Mouse (Mus musculus) forebrain, embryonic 13.5 days (tissue): Measurements from ENCODE around the gene Mrps27. TPM values are rescaled to one million over a fixed set of nuclear protein-coding genes. Genes with fewer than 3 reads are reported as not detected.

ENCODE experiments used
- ATAC-seq: fragments of 200-750 bp; cut with Nextera tagmentation; 2 replicates; pipeline ENCODE4 v1.8.0; 2017
- H3K27ac ChIP-seq: fragments of 300-500 bp; sonication (generic); 2 replicates; pipeline ENCODE4 v1.5.1; 2015; ENCODE audit warnings: inconsistent platforms, mild to moderate bottlenecking, moderate library complexity
- H3K27me3 ChIP-seq: fragments of 300-500 bp; sonication (generic); 2 replicates; pipeline ENCODE4 v1.6.1; 2015; ENCODE audit warnings: mild to moderate bottlenecking, inconsistent platforms
- H3K36me3 ChIP-seq: fragments of 300-500 bp; sonication (generic); 2 replicates; pipeline ENCODE4 v1.6.1; 2015; ENCODE audit warnings: mild to moderate bottlenecking, inconsistent platforms; ENCODE audit not compliant: poor library complexity, severe bottlenecking
- H3K4me1 ChIP-seq: fragments of 300-500 bp; sonication (generic); 2 replicates; pipeline ENCODE4 v1.6.1; 2015; ENCODE audit warnings: inconsistent platforms
- H3K4me2 ChIP-seq: fragments of 300-500 bp; sonication (generic); 2 replicates; pipeline ENCODE4 v1.6.1; 2015; ENCODE audit warnings: inconsistent platforms, mild to moderate bottlenecking, moderate library complexity
- H3K4me3 ChIP-seq: fragments of 300-500 bp; sonication (generic); 2 replicates; pipeline ENCODE4 v1.5.1; 2015; ENCODE audit warnings: mild to moderate bottlenecking, inconsistent platforms
- H3K9ac ChIP-seq: fragments of 300-500 bp; sonication (generic); 2 replicates; pipeline ENCODE4 v1.6.1; 2015; ENCODE audit warnings: mild to moderate bottlenecking, inconsistent platforms
- H3K9me3 ChIP-seq: fragments of 300-500 bp; sonication (generic); replicated peaks from 2 replicates; pipeline ENCODE4 v1.6.1; 2016; ENCODE audit warnings: inconsistent platforms
- WGBS: fragments of 180-500 bp; shearing (Covaris S2); methylation state at CpG from one replicate; pipeline ENCODE4 v1.1.7; 2015; 5-methylcytosine and 5-hydroxymethylcytosine counted together
- polyA plus RNA-seq: library from polyadenylated mRNA; unstranded; fragments of >200 nt; fragmentation: Nextera tagmentation; extraction: Ambion mirVana; gene quantifications from 2 replicates; pipeline ENCODE4 v1.2.1, GENCODE M21; 2015

Gene Mrps27
- polyA plus RNA-seq, 1 experiment from 2014 or later, result 44.9 TPM

DNA sequence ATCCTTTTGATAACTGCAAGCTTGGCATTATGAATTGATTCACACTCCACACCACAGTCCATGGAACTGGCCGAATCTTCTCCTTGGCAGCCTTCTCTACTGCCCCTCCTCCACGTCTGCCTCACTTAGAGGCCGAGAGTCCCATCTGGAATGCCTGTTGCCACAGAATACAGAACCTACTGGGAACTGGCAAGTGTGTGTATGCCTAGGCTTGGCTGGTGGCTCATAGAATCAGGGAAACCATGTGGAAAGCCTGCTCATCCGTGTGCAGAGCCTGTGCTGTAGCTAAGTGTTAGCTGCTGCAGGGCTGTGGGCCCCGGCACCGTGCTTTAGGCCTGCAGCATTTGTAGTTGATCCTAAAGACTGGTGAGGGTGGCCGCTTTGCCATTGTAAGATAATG is 52.6 kb downstream of the Mrps27 start:
- H3K36me3 ChIP-seq, result no peaks in the 10 kb centered on the region
- H3K9me3 ChIP-seq, result no peaks in the 10 kb centered on the region
- H3K27me3 ChIP-seq, result no peaks in the 10 kb centered on the region
- H3K9ac ChIP-seq, result 0 out of 2 replicates have a peak overlapping the region, but pooled peaks have one; percentile 3
- H3K27ac ChIP-seq, result peak overlapping the region; percentile 59
- H3K4me2 ChIP-seq, result no peak overlapping the region
- 18% methylated on average over 7 of the region's 7 CpGs for WGBS
- ATAC-seq, result peak; percentile 99
- H3K4me3 ChIP-seq, result no peak overlapping the region
- peaks cover 37% of the 10 kb centered on the region for H3K4me1 ChIP-seq

DNA sequence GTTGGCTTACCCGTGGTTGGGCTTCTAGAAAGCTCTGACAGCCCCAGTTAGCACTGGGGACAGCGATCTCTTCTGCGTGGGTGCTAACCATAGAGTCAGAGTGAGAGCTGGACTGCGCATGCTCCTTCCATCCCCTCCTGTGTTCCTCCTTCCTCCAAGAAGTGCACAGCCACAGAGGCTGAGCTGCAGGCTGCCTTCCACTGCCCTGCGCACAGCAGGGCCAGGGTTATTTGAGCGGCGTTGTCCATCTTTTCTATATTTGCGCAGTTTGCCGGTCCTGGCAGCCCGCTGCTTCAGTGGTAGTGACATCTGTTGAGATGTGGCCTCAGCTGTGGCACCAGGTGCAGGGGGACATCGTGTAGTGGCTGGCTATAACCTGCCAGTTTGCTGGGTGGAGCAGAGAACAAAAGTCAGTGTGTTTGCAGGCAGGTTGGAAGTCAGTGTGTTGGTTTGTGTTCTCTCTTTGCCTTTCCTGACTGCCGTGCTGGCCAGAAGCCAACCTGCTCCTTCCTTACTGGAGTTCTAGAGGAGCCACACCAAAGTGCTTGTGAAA is 53.6 kb downstream of the Mrps27 start:
- no peak for ATAC-seq
- 85% methylated on average over 12 of the region's 12 CpGs for WGBS
- H3K27ac ChIP-seq, result peak overlapping the region; percentile 59

DNA sequence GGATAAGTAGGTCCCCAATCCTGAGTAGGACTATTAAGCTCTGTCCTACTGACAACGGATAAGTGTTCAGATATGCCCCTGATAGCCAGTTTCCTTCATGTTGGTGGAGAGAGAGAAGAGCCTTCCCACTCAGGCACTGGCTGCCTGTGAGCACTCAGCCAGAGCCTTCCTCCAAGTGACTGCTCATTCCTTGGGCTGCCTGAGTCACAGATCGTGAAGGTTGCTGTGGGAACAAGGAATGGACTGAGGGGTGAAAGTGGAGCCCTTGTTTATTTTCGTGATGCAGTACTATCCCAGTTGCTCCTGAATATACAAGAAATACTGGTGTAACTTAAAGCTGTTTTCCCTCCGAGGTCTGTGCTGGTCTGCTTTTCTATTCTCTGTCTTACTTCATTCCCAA is 54.8 kb downstream of the Mrps27 start:
- WGBS, result 83% methylated on average over 4 of the region's 4 CpGs
- peaks cover 37% of the 10 kb centered on the region for H3K4me1 ChIP-seq
- H3K4me2 ChIP-seq, result no peak overlapping the region
- peaks cover under 1% of the 10 kb centered on the region for H3K36me3 ChIP-seq
- no peaks in the 10 kb centered on the region for H3K9me3 ChIP-seq
- H3K27me3 ChIP-seq, result no peaks in the 10 kb centered on the region
- ATAC-seq, result no peak
- H3K27ac ChIP-seq, result no peak overlapping the region
- H3K9ac ChIP-seq, result no peak overlapping the region
- H3K4me3 ChIP-seq, result no peak overlapping the region

More for the DNA sequence above, 53.6 kb downstream of the Mrps27 start:
- Histone ChIP-seq H3K27me3 (no peaks in the 10 kb centered on the region), H3K36me3 (no peaks in the 10 kb centered on the region), H3K9ac (no peak overlapping the region), H3K4me1 (peaks cover 37% of the 10 kb centered on the region), H3K9me3 (no peaks in the 10 kb centered on the region), H3K4me2 (no peak overlapping the region), H3K4me3 (no peak overlapping the region)

- Histone ChIP-seq H3K4me2 (no peak overlapping the region), H3K27me3 (no peaks in the 10 kb centered on the region), H3K9ac (no peak overlapping the region), H3K9me3 (no peaks in the 10 kb centered on the region), H3K4me1 (peaks cover 31% of the 10 kb centered on the region), H3K27ac (no peak overlapping the region), H3K4me3 (no peak overlapping the region), H3K36me3 (peaks cover 55% of the 10 kb centered on the region)
- WGBS, result 19% methylated on average over 2 of the region's 2 CpGs
- no peak for ATAC-seq
Observed at GRCm38 (mm10) chr13:99409216-99409615, 64.6 kb downstream of the Mrps27 start.

DNA sequence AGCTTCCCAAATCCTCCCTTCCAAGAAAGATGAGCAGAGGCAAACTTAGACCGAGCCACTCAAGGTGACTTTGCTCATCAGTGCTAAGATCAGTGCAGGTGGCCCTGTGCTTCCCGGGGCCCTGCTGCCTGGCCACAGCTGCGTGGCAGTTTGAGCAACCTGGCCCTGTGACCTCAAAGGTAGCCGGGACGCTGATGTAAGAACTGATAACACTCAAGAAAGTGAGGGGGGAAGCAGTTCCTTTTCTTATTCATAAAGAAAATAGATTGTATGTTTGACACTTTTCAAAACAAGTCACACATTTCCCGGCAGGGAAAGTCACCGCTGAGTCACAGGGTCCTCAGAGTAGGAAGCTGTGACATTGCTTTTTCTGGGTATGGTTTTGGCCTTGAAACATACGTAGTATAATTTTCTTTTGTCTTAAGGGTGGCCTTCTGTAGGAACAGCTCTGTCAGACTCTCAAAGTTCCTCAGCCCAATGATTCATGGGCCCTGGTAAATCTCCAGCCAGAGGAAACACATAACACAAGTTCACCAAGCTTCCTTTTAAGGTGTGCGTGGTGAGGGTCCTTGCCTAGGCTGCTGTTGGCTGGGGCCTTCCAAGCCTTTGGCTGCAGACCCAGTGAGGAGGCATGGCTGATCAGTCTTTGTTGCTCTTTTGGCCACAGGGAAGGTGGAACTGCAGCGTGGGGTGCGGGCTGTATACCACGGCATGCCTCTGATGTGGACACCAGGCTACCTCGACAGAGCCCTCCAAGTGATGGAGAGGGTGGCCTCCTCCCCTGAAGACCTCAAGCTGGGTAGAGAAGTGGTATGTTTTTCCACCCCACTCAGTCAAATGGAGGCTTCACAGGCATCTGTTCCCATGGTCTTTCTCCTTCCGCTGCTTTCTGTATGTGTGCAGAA is 66.3 kb downstream of the Mrps27 start:
- Histone ChIP-seq H3K9me3 (no peaks in the 10 kb centered on the region), H3K4me3 (no peak overlapping the region), H3K27ac (no peak overlapping the region), H3K4me2 (no peak overlapping the region), H3K27me3 (no peaks in the 10 kb centered on the region), H3K4me1 (peaks cover 34% of the 10 kb centered on the region), H3K9ac (no peak overlapping the region), H3K36me3 (peaks cover 52% of the 10 kb centered on the region)
- ATAC-seq, result no peak
- 92% methylated on average over 14 of the region's 14 CpGs for WGBS

- ATAC-seq, result no peak
- Histone ChIP-seq H3K4me2 (no peak overlapping the region), H3K9ac (no peak overlapping the region), H3K4me1 (peaks cover 34% of the 10 kb centered on the region), H3K27ac (0 out of 2 replicates have a peak overlapping the region, but pooled peaks have one; percentile 45), H3K9me3 (no peaks in the 10 kb centered on the region), H3K27me3 (no peaks in the 10 kb centered on the region), H3K36me3 (peaks cover 51% of the 10 kb centered on the region), H3K4me3 (no peak overlapping the region)
- 95% methylated on average over 3 of the region's 3 CpGs for WGBS
Observed at GRCm38 (mm10) chr13:99411761-99412160, 67.2 kb downstream of the Mrps27 start.

DNA sequence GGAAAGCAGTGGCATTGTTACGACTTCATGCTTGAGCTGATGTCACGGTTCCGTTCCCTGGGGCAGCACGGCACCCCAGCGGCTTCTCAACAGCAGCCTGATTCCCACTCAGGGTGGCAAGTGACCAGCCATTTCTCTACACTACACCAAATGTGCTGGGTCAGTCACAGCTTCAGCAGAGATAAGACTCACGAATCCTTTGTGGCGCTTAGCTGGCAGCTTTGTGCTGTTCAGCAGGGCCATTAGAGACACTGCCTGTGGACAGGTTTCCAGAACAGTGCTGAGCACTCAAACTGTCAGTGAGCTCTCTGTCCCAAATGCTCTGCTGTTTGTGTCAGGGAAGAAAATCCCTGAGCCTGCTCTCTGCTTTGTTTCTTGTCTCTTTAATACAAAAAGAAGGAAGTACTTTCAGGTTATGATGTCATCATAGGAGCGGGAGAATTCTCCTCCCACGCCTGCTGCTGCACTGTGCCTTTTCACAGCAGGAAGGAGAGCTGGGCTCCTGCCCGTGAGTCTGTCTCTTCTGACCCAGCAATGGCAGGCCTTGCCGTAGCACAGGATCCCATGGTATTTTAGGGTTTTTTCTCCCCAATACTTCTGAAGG is 68.0 kb downstream of the Mrps27 start:
- Histone ChIP-seq H3K4me2 (no peak overlapping the region), H3K4me1 (peaks cover 34% of the 10 kb centered on the region), H3K9ac (no peak overlapping the region), H3K9me3 (no peaks in the 10 kb centered on the region), H3K27ac (peak overlapping the region; percentile 45), H3K27me3 (no peaks in the 10 kb centered on the region), H3K4me3 (no peak overlapping the region), H3K36me3 (peaks cover 51% of the 10 kb centered on the region)
- WGBS, result 50% methylated on average over 11 of the region's 11 CpGs
- ATAC-seq, result peak; percentile 43; the same call in 1 of the 2 replicates

DNA sequence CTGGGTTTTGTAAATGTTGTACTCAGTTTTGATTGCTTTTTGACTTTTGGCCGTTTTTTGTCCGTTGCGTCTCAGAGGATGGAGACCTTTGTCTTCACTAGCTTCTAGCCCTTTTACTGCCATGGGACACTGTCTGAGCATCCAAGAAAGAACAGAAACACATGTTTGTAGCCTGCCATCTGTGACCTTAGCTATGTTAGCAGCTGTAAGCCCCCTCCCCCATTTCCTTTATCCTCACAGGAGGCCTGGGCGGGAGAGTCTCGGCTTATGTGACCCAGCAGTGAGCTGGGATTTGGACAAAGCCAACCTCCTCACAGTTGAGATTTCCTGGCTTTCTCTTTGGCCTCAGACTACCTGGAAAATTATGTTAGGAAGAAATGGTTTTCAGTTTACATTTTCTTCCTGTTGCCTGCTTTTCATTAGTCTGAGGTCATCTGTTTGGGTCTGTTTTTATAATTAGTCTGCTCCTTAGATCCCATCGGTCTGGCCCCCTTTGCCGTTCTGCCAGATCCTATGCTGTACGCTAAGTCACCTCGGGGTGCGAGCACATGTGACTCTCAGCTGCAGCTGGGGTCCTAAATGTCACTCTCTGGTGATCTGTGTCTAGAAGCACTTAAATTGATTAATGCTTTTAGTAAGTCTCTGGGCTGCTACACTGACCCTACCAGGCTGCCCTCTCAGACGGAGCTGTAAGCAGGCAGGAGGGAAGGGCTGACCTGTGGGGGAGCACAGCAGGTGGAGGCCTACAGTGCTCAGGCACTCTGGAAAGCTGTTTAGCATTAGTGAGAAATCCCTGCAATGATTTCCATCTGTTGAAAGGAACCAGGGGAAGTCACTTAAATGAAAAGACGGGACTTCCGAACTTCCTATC is 69.1 kb downstream of the Mrps27 start:
- Histone ChIP-seq H3K4me3 (no peak overlapping the region), H3K27ac (peak overlapping the region; percentile 26; the same call in 1 of the 2 replicates), H3K36me3 (peaks cover 51% of the 10 kb centered on the region), H3K9ac (no peak overlapping the region), H3K4me1 (peaks cover 31% of the 10 kb centered on the region), H3K27me3 (no peaks in the 10 kb centered on the region), H3K4me2 (no peak overlapping the region), H3K9me3 (no peaks in the 10 kb centered on the region)
- ATAC-seq, result no peak
- 45% methylated on average over 13 of the region's 13 CpGs for WGBS

DNA sequence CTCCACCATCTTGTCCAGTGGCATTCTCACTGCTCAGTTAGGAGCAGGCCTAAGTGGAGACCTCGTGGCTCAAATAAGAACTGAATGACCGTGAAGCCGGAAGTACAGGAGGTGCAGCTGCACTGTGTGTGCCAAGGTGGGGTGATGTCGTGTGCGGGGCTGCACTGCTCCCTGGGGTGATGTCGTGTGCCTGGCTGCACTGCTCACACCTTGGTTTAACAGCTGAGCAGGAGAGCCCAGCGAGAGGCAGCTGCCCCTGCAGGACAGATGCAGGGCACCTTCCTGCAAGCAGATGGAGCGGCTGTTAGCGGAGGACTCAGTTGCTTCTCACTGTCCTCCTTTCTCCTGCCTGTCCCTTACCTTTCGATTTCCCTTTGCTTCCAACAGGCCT is 69.8 kb downstream of the Mrps27 start:
- Histone ChIP-seq H3K27me3 (no peaks in the 10 kb centered on the region), H3K36me3 (peaks cover 51% of the 10 kb centered on the region), H3K4me3 (no peak overlapping the region), H3K4me2 (no peak overlapping the region), H3K27ac (no peak overlapping the region), H3K9me3 (no peaks in the 10 kb centered on the region), H3K4me1 (peaks cover 25% of the 10 kb centered on the region), H3K9ac (no peak overlapping the region)
- no peak for ATAC-seq
- WGBS, result 48% methylated on average over 10 of the region's 10 CpGs

- H3K9ac ChIP-seq, result no peak overlapping the region
- H3K27me3 ChIP-seq, result no peaks in the 10 kb centered on the region
- ATAC-seq, result no peak
- peaks cover 25% of the 10 kb centered on the region for H3K4me1 ChIP-seq
- H3K27ac ChIP-seq, result no peak overlapping the region
- no peak overlapping the region for H3K4me3 ChIP-seq
- WGBS, result 83% methylated on average over 9 of the region's 9 CpGs
- peaks cover 45% of the 10 kb centered on the region for H3K36me3 ChIP-seq
- no peaks in the 10 kb centered on the region for H3K9me3 ChIP-seq
- H3K4me2 ChIP-seq, result no peak overlapping the region
Observed at GRCm38 (mm10) chr13:99416601-99417000, 72.0 kb downstream of the Mrps27 start.

DNA sequence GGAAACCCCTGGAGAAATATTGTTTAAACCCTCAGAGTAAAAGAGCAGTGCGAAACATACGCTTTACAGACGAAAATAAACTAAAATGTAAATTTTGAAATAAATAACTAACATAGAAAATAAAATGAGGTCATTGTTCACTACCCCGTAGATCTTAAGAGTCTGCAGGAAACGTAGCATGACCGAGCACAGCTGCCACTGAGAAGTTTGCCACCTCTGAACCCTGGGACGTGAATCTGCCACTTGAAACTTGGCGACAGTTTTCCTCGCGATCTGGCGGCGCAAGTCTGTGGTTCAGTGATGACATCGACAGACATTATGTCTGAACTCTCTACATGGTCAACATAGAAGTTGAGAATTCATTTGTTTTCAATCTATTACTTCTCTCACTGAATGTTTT is 79.0 kb downstream of the Mrps27 start:
- H3K4me2 ChIP-seq, result no peak overlapping the region
- 90% methylated on average over 13 of the region's 13 CpGs for WGBS
- H3K4me3 ChIP-seq, result no peak overlapping the region
- H3K4me1 ChIP-seq, result no peaks in the 10 kb centered on the region
- no peaks in the 10 kb centered on the region for H3K27me3 ChIP-seq
- no peaks in the 10 kb centered on the region for H3K9me3 ChIP-seq
- H3K36me3 ChIP-seq, result peaks cover 79% of the 10 kb centered on the region
- ATAC-seq, result no peak
- no peak overlapping the region for H3K27ac ChIP-seq
- no peak overlapping the region for H3K9ac ChIP-seq
